In genomic region chr9:77806842-77807668, GRCm38 (mm10) we compare ENCODE assay signal across 7 mouse cellular contexts. TPM values are rescaled to one million over a fixed set of nuclear protein-coding genes. Genes with fewer than 3 reads are reported as not detected.
DNase-seq lines count a peak whose midpoint lies in the region; ATAC-seq and TF ChIP-seq lines count a peak whose summit lies in the region.

No protein-coding gene starts in this region.

- no peak overlapping the region for H3K9ac ChIP-seq in intestine, postnatal 0 days (ENCODE audit: low read depth, low read length)
- H3K9ac ChIP-seq in midbrain, embryonic 12.5 days (replicated peaks) = no peak overlapping the region

- intact Hi-C loops in left cerebral cortex, postnatal 4 days (cut with DNase I) = loop anchor here (1.0 to 5.0 kb wide), 2 partner anchors 110 to 217 kb away; partner anchors contain the start of gene Elovl5

- H3K4me1 ChIP-seq in intestine, postnatal 0 days (replicated peaks; ENCODE audit: control insufficient read depth, insufficient read depth, low read length) = no peaks in the 10 kb centered on the region
- H3K4me1 ChIP-seq in midbrain, embryonic 12.5 days = peaks cover 5% of the 10 kb centered on the region; the same call in 1 of the 2 replicates
- no peaks in the 10 kb centered on the region for H3K4me1 ChIP-seq in small intestine, adult 2 months (ENCODE audit: control insufficient read depth, insufficient read depth, insufficient read length, low read length)

- no peaks in the 10 kb centered on the region for H3K36me3 ChIP-seq in intestine, postnatal 0 days (ENCODE audit: control insufficient read depth, insufficient read depth)
- H3K36me3 ChIP-seq in midbrain, embryonic 12.5 days = no peaks in the 10 kb centered on the region
- H3K36me3 ChIP-seq in small intestine, adult 2 months (ENCODE audit: control insufficient read depth, insufficient read depth, low read length) = no peaks in the 10 kb centered on the region

- no peak overlapping the region for H3K27ac ChIP-seq in intestine, postnatal 0 days (ENCODE audit: low read depth, low read length)
- H3K27ac ChIP-seq in midbrain, embryonic 12.5 days (replicated peaks) = no peak overlapping the region
- H3K27ac ChIP-seq in small intestine, adult 2 months (ENCODE audit: insufficient read depth, low read depth, low read length) = no peak overlapping the region

- DNase-seq in adrenal gland, adult 8-10 months = peak; percentile 77
- peak; percentile 85 for DNase-seq in embryo, embryonic 9.5 days (ENCODE audit: extremely low spot score)
- DNase-seq in gonadal fat pad, adult 2 months (ENCODE audit: low read depth) = peak; percentile 14
- DNase-seq in left cerebral cortex, postnatal 4 days = peak; percentile 81

- H3K4me3 ChIP-seq in intestine, postnatal 0 days (ENCODE audit: low read depth, low read length) = peak overlapping the region; percentile 14; the same call in 1 of the 2 replicates
- H3K4me3 ChIP-seq in midbrain, embryonic 12.5 days = peak overlapping the region; percentile 20; the same call in 1 of the 2 replicates
- no peak overlapping the region for H3K4me3 ChIP-seq in small intestine, adult 2 months (ENCODE audit: low read depth, low read length)

- no peaks in the 10 kb centered on the region for H3K9me3 ChIP-seq in intestine, postnatal 0 days (ENCODE audit: control insufficient read depth)
- no peaks in the 10 kb centered on the region for H3K9me3 ChIP-seq in midbrain, embryonic 12.5 days

- TF ChIP-seq POLR2A in small intestine, adult 2 months (IDR thresholded peaks at IDR 0.05; ENCODE audit: low read depth, low read length) = no peak

- peak; percentile 98 for TF ChIP-seq CTCF in intestine, postnatal 0 days (IDR thresholded peaks at IDR 0.05; ENCODE audit: low read depth)
- peak; percentile 95; the same call in 1 of the 2 replicates for TF ChIP-seq CTCF in small intestine, adult 2 months (IDR thresholded peaks at IDR 0.05; ENCODE audit: extremely low read depth, insufficient read length, insufficient replicate concordance, low read depth, low read length)

- 21% methylated on average over 12 of the region's 12 CpGs for WGBS in intestine, postnatal 0 days
- 26% methylated on average over 12 of the region's 12 CpGs for WGBS in midbrain, embryonic 12.5 days
- 12% methylated on average over 12 of the region's 12 CpGs for WGBS in small intestine, adult 2 months

- no peaks in the 10 kb centered on the region for H3K27me3 ChIP-seq in intestine, postnatal 0 days (replicated peaks; ENCODE audit: control insufficient read depth, insufficient read depth, low read length)
- H3K27me3 ChIP-seq in midbrain, embryonic 12.5 days = no peaks in the 10 kb centered on the region
- H3K27me3 ChIP-seq in small intestine, adult 2 months (ENCODE audit: control insufficient read depth, insufficient read depth, low read length) = no peaks in the 10 kb centered on the region

- peak overlapping the region; percentile 62 for H3K4me2 ChIP-seq in intestine, postnatal 0 days (replicated peaks; ENCODE audit: low read depth)
- peak overlapping the region; percentile 43 for H3K4me2 ChIP-seq in midbrain, embryonic 12.5 days (replicated peaks)

- peak; percentile 75; the same call in 1 of the 2 replicates for ATAC-seq in intestine, postnatal 0 days
- peak; percentile 78 for ATAC-seq in midbrain, embryonic 12.5 days (ENCODE audit: low FRiP score, low read depth)

RNA-seq across cellular contexts. Expression of gene Gclc, which starts 52.7 kb away (rescaled TPM):
- total RNA-seq in adrenal gland, adult 8-10 months (2022) = 10 to 100 TPM; 34.1 to 53.4 (median 41.2) TPM
- 23.8 and 26.5 TPM in 2 replicates for polyA plus RNA-seq in gonadal fat pad, adult 2 months (2012; rRNA removed)
- polyA plus RNA-seq in intestine, postnatal 0 days (2015; fragmentation: Nextera tagmentation; extraction: Ambion mirVana) = 12.9 and 19.6 TPM in 2 replicates
- total RNA-seq in left cerebral cortex, postnatal 4 days (2021) = 10 to 100 TPM; 23.4 to 26.0 TPM
- 19.3 and 23.0 TPM in 2 replicates for polyA plus RNA-seq in midbrain, embryonic 12.5 days (2016; fragmentation: Nextera tagmentation; extraction: Ambion mirVana)
- 8.5 and 13.0 TPM in 2 replicates for polyA plus RNA-seq in small intestine, adult 2 months (2012; rRNA removed)

Comparison
In these comparisons a context has a peak if more than half of its experiments do, and no peak if none do; other contexts are left out.
1. DNase-seq: peak in every context shown above with its lines; median percentile 85 in embryo, embryonic 9.5 days; 81 in left cerebral cortex, postnatal 4 days; 77 in adrenal gland, adult 8-10 months; 14 in gonadal fat pad, adult 2 months.